In the genomic region with DNA sequence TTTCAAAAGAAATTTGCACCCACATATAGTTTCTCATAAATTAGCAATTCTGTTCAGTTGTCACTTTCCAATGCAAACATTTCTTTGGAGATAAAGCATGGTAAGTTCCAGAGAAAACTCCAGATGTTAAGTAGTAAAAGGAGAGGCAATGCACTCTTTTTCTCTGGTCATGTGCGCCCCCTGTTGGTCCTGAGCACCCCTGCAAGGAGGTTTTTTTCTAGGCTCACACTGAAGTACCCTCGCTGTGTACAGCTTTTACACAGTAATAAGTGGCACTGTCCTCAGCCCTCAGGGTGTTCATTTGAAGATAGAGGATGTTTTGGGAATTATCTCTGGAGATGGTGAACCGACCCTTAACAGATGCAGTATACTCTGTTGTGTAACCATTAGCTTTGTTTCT, we compare ENCODE assay signal across 23 mouse cellular contexts.
DNase-seq lines count a peak whose midpoint lies in the region; ATAC-seq and TF ChIP-seq lines count a peak whose summit lies in the region.
"Had no signal": no experiment of that assay in that cellular context is flagged by ENCODE, and none has a peak within 500 bp of the region (broad histone marks: within the 10 kb centered on the region; RNA-seq: fewer than 3 reads in every experiment).

No protein-coding gene starts in this region.

- H3K79me2 ChIP-seq in heart, adult 2 months (replicated peaks; ENCODE audit: control insufficient read depth, insufficient read depth, low read length), result no peaks in the 10 kb centered on the region
- H3K79me2 ChIP-seq in CH12.LX (replicated peaks; ENCODE audit: control insufficient read depth, extremely low read depth, insufficient read depth, poor library complexity, severe bottlenecking), result no peaks in the 10 kb centered on the region

- no peak for TF ChIP-seq EP300 in heart, adult 2 months (IDR thresholded peaks at IDR 0.05; ENCODE audit: insufficient read depth, low read depth, low read length)
- TF ChIP-seq EP300 in CH12.LX (IDR thresholded peaks at IDR 0.05; ENCODE audit: low read length), result no peak

- H3K4me1 ChIP-seq in heart, adult 2 months (ENCODE audit: control insufficient read depth, insufficient read depth, low read length), result no peaks in the 10 kb centered on the region
- H3K4me1 ChIP-seq in heart, embryonic 11.5 days (ENCODE audit: control insufficient read depth, insufficient read depth, low read length), result no peaks in the 10 kb centered on the region
- no peaks in the 10 kb centered on the region for H3K4me1 ChIP-seq in CH12.LX (ENCODE audit: control insufficient read depth in 1 of 2, insufficient read depth in 2 of 2)
- no peaks in the 10 kb centered on the region for H3K4me1 ChIP-seq in thymus, adult 2 months (replicated peaks; ENCODE audit: control insufficient read depth, insufficient read depth, low read length)
- H3K4me1 ChIP-seq: forebrain, embryonic 10.5 days; heart, embryonic 15.5 days; hindbrain, embryonic 15.5 days; limb, embryonic 15.5 days; midbrain, embryonic 12.5 days had no signal

- no peak for TF ChIP-seq POLR2A in heart, adult 2 months (IDR thresholded peaks at IDR 0.05; ENCODE audit: insufficient read depth, low read depth, low read length)
- TF ChIP-seq POLR2A in CH12.LX (IDR thresholded peaks at IDR 0.05; ENCODE audit: low read depth, low read length), result no peak
- no peak for TF ChIP-seq POLR2A in thymus, adult 2 months (IDR thresholded peaks at IDR 0.05; ENCODE audit: control insufficient read depth, extremely low read depth, insufficient read depth, low read length, poor library complexity)

- TF ChIP-seq RAD21 in CH12.LX (IDR thresholded peaks at IDR 0.05; ENCODE audit: low read depth, low read length), result no peak; the same call in none of the 2 replicates

- 22% methylated on average over 3 of the region's 3 CpGs for WGBS in heart, adult 2 months
- WGBS in heart, embryonic 11.5 days (ENCODE audit: insufficient replicate concordance), result 29% methylated on average over 3 of the region's 3 CpGs
- whole genome bisulfite sequencing in thymus, adult 2 months, result 27% methylated on average over 3 of the region's 3 CpGs

- in situ Hi-C loops in CH12.LX (cut with MboI; ENCODE audit: low pct_ligation_motif_present, low pct_unique_long_range_greater_than_20kb, low sequenced_read_pairs), result no loop called here

- H3K9ac ChIP-seq in heart, adult 2 months (ENCODE audit: low read depth, low read length), result no peak overlapping the region
- no peak overlapping the region for H3K9ac ChIP-seq in heart, embryonic 11.5 days (ENCODE audit: low read depth, low read length)
- H3K9ac ChIP-seq in CH12.LX (ENCODE audit: insufficient read depth, low read depth), result no peak overlapping the region
- H3K9ac ChIP-seq: heart, embryonic 15.5 days; hindbrain, embryonic 15.5 days; limb, embryonic 15.5 days; midbrain, embryonic 12.5 days had no signal

- DNase-seq in heart, adult 2 months, result no peak
- DNase-seq in CH12.LX (ENCODE audit: extremely low read depth), result peak; percentile 7
- DNase-seq in thymus, adult 2 months, result peak; percentile 49
- DNase-seq in layer of hippocampus, adult 8-10 months (ENCODE audit: low spot score in 2 of 2), result no peak
- no peak for DNase-seq in retina, embryonic 14.5 days (ENCODE audit: low spot score)
- no peak for DNase-seq in embryo, embryonic 10.5 days (ENCODE audit: low spot score)
- DNase-seq: adrenal gland, adult 8-10 months; cerebellum, adult 11 months; cerebellum, postnatal 10 days; gastrocnemius, postnatal 14 days; heart, adult 18-20 months; heart, postnatal 4 days; kidney, postnatal 14 days; lung, postnatal 36 days had no signal

- ATAC-seq in heart, embryonic 11.5 days (replicated peaks; ENCODE audit: insufficient number of reproducible peaks, low FRiP score, low TSS enrichment), result no peak
- ATAC-seq in common myeloid progenitor, adult 5-6 weeks (replicated peaks; ENCODE audit: low read depth, poor library complexity, severe bottlenecking), result 0 out of 2 replicates have a peak, but pooled peaks have one; percentile 52
- ATAC-seq: intestine, postnatal 0 days had no signal

- intact Hi-C loops in heart, adult 2 months (cut with DNase I), result no loop called here

- no peaks in the 10 kb centered on the region for H3K27me3 ChIP-seq in heart, adult 2 months (ENCODE audit: control insufficient read depth, insufficient read depth, low read length)
- H3K27me3 ChIP-seq in heart, embryonic 11.5 days (ENCODE audit: control insufficient read depth, insufficient read depth, low read length), result no peaks in the 10 kb centered on the region
- H3K27me3 ChIP-seq in CH12.LX (replicated peaks), result no peaks in the 10 kb centered on the region
- no peaks in the 10 kb centered on the region for H3K27me3 ChIP-seq in thymus, adult 2 months (ENCODE audit: control insufficient read depth, insufficient read depth, low read length)
- H3K27me3 ChIP-seq: heart, embryonic 15.5 days; hindbrain, embryonic 15.5 days; limb, embryonic 15.5 days; midbrain, embryonic 12.5 days had no signal

- peaks cover 3% of the 10 kb centered on the region for H3K9me3 ChIP-seq in heart, embryonic 11.5 days (replicated peaks; ENCODE audit: control insufficient read depth, low read length)
- H3K9me3 ChIP-seq in CH12.LX (replicated peaks; ENCODE audit: low read length), result no peaks in the 10 kb centered on the region

- dilution Hi-C loops in CH12.LX (cut with MboI; ENCODE audit: extremely low pct_ligation_motif_present, extremely low pct_unique_long_range_greater_than_20kb, low sequenced_read_pairs), result no loop called here

- TF ChIP-seq CTCF in heart, adult 2 months (IDR thresholded peaks at IDR 0.05), result 0 out of 2 replicates have a peak, but pooled peaks have one; percentile 7
- TF ChIP-seq CTCF in CH12.LX (conservative IDR thresholded peaks at IDR 0.05 in 1 of 2, IDR thresholded peaks at IDR 0.05 in 1 of 2; ENCODE audit: low read depth in 2 of 2, low read length in 2 of 2), result peak; percentile 18 to 29; a peak in 1 of 4 replicates
- TF ChIP-seq CTCF in thymus, adult 2 months (IDR thresholded peaks at IDR 0.05; ENCODE audit: borderline replicate concordance, control insufficient read depth, extremely low read depth, insufficient read depth, low read length, poor library complexity), result no peak

- no peak overlapping the region for H3K4me3 ChIP-seq in heart, adult 2 months
- no peak overlapping the region for H3K4me3 ChIP-seq in heart, embryonic 11.5 days (ENCODE audit: low read depth, low read length)
- H3K4me3 ChIP-seq in CH12.LX (replicated peaks in 1 of 3; ENCODE audit: low read depth in 2 of 3, low read length in 2 of 3, poor library complexity in 1 of 3), result no peak overlapping the region
- no peak overlapping the region for H3K4me3 ChIP-seq in thymus, adult 2 months (ENCODE audit: control insufficient read depth, insufficient read depth, low read length)
- H3K4me3 ChIP-seq: forebrain, embryonic 10.5 days; heart, embryonic 15.5 days; hindbrain, embryonic 15.5 days; layer of hippocampus, adult 2 months; limb, embryonic 15.5 days; midbrain, embryonic 12.5 days had no signal

- H3K4me2 ChIP-seq in heart, embryonic 11.5 days, result no peak overlapping the region
- no peak overlapping the region for H3K4me2 ChIP-seq in CH12.LX (ENCODE audit: insufficient read depth, low read depth, poor library complexity, severe bottlenecking)
- H3K4me2 ChIP-seq: heart, embryonic 15.5 days; hindbrain, embryonic 15.5 days; limb, embryonic 15.5 days; midbrain, embryonic 12.5 days had no signal

- H3K27ac ChIP-seq in heart, adult 2 months, result no peak overlapping the region
- H3K27ac ChIP-seq in heart, embryonic 11.5 days (ENCODE audit: low read depth, low read length), result no peak overlapping the region
- no peak overlapping the region for H3K27ac ChIP-seq in CH12.LX (ENCODE audit: insufficient read depth, low read depth)
- no peak overlapping the region for H3K27ac ChIP-seq in thymus, adult 2 months (ENCODE audit: control insufficient read depth, insufficient read depth, low read length)
- H3K27ac ChIP-seq: forebrain, embryonic 10.5 days; heart, embryonic 15.5 days; hindbrain, embryonic 15.5 days; layer of hippocampus, adult 2 months; limb, embryonic 15.5 days; midbrain, embryonic 12.5 days had no signal

- no peaks in the 10 kb centered on the region for H3K36me3 ChIP-seq in heart, adult 2 months (ENCODE audit: control insufficient read depth, insufficient read depth, low read length)
- H3K36me3 ChIP-seq in heart, embryonic 11.5 days (ENCODE audit: control insufficient read depth, insufficient read depth, low read length), result no peaks in the 10 kb centered on the region
- no peaks in the 10 kb centered on the region for H3K36me3 ChIP-seq in CH12.LX (replicated peaks in 1 of 2; ENCODE audit: control insufficient read depth in 1 of 2, insufficient read depth in 1 of 2, low read length in 1 of 2)
- no peaks in the 10 kb centered on the region for H3K36me3 ChIP-seq in thymus, adult 2 months (ENCODE audit: control insufficient read depth, insufficient read depth, low read length)
- H3K36me3 ChIP-seq: forebrain, embryonic 10.5 days; heart, embryonic 15.5 days; hindbrain, embryonic 15.5 days; limb, embryonic 15.5 days; midbrain, embryonic 12.5 days had no signal

TF ChIP-seq in CH12.LX, 34 proteins besides CTCF, POLR2A, EP300 and RAD21:
- TF ChIP-seq NELFE (IDR thresholded peaks at IDR 0.05; ENCODE audit: low read depth, low read length) (no peak), USF2 (conservative IDR thresholded peaks at IDR 0.05; ENCODE audit: low read depth, low read length) (no peak), JUN (IDR thresholded peaks at IDR 0.05; ENCODE audit: insufficient read depth, low read depth, low read length) (no peak), ZNF384 (IDR thresholded peaks at IDR 0.05; ENCODE audit: low read depth, low read length) (no peak), ZC3H11A (IDR thresholded peaks at IDR 0.05; ENCODE audit: low read depth, low read length) (no peak), HCFC1 (IDR thresholded peaks at IDR 0.05; ENCODE audit: low read depth, low read length) (no peak), RCOR1 (conservative IDR thresholded peaks at IDR 0.05; ENCODE audit: low read depth, low read length) (no peak), SIN3A (IDR thresholded peaks at IDR 0.05; ENCODE audit: low read length) (no peak), USF1 (IDR thresholded peaks at IDR 0.05; ENCODE audit: low read depth, low read length) (no peak), MXI1 (IDR thresholded peaks at IDR 0.05; ENCODE audit: low read depth, low read length) (no peak), PAX5 (IDR thresholded peaks at IDR 0.05; ENCODE audit: low read length) (no peak), MAZ (IDR thresholded peaks at IDR 0.05; ENCODE audit: low read depth, low read length) (no peak), NRF1 (IDR thresholded peaks at IDR 0.05; ENCODE audit: low read depth, low read length) (no peak), E2F4 (IDR thresholded peaks at IDR 0.05; ENCODE audit: insufficient replicate concordance, low read depth, low read length) (no peak), MAX (IDR thresholded peaks at IDR 0.05; ENCODE audit: low read length) (no peak)

Comparison
In these comparisons a context has a peak if more than half of its experiments do, and no peak if none do; other contexts are left out.
1. DNase-seq: peak in CH12.LX (single experiment) and thymus, adult 2 months (single experiment); none in heart, adult 2 months (0 of 2), layer of hippocampus, adult 8-10 months (0 of 2), retina, embryonic 14.5 days (single experiment) and embryo, embryonic 10.5 days (single experiment).